Mouse (Mus musculus) gonadal fat pad, adult 2 months (tissue): ENCODE measurements around the gene Cadm1. TPM values are rescaled to one million over a fixed set of nuclear protein-coding genes. Genes with fewer than 3 reads are reported as not detected.
A peak's percentile ranks its signal among the peaks of the same experiment; 100 is the strongest.

Experiments
- DNase-seq: peaks from one replicate; pipeline ENCODE4 v3.0.0-alpha.2; 2012; ENCODE audit warnings: low read depth
- polyA plus RNA-seq: library from polyadenylated mRNA; depleted of rRNA; stranded (reverse); fragments of >200 nt; gene quantifications from 2 replicates; pipeline ENCODE4 v1.2.3, GENCODE M21; 2012; rRNA removed

The Cadm1 gene
- 10.6 and 16.3 TPM in 2 replicates for polyA plus RNA-seq

DNA sequence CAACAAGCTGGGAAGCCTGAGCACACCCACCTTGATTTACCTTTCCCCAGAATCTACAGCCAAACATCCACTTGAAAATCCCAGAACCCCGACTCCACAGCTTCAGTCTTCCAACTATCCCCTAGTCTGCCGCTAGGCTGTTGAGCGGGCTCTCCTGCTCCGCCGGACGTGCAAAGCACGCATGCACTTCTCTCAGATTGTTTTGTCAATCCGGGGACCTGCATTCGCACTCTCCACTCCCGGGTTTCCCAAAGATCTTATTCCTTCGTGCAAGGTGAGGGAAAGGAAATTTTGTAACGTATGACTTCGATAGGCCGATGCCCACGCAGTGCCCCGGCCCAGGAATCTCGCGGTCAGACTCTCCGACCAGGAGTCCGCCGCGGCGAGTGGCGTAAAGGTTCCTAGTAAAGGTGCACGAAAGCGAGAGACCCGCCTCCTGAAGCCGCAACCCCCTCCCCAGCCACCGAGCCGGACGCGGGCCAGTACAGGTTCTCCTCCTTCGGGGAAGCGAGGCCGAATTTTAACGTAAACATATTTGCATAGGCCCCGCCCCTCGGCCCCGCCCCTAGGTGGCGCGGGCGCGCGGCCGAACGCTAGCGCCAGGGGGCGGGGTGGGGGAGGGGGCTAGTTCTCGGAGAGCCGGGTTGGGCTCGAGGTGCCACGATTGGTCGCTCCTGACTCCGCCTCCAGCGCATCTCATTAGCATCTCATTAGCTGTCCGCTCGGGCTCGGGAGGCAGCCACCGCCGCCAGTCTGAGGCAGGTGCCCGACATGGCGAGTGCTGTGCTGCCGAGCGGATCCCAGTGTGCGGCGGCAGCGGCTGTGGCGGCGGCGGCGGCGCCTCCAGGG is at the start of gene Cadm1:
TSS of gene Cadm1 (plus strand) at position 572 of the 849 bp plus-strand sequence.
- no peak for DNase-seq

DNA sequence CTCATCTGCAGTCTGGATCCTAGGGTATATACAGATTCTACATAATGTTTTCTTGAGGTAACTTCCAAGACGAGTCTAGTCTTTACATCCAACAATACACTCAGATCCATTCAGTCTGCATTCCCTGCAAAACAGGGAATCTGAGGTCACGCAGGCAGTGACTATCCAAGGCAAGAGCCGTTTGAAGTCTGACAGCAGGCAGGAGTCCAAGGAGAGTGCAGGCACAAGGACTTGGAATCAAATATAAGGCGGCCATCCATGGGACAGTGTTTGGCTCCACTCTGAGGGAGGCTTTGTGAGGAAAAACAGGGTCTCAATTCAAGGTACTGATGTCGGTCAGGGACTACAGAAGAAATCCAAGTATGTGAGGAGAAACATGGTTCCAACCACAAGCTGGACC is 45.5 kb upstream of the Cadm1 start:
- DNase-seq: no peak

DNA sequence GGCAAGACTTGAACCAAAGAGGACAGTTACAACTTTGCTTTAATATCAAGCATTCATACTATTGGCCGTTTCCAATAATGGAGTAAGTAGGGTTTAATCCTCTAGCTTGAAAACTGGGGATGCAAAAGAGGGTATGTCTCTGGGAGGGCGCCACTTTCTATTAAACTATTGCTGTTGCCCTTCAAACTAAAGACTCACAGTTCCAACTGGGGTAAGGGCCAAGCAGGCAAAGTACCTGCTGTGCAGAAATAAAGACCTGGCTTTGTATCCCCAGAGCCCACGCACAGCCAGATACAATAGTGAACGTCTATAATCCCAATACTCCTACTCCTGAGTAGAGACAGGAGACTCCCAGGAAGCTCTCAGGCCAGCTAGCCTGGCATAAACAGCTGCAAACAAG is 44.8 kb upstream of the Cadm1 start:
- peak; percentile 54 for DNase-seq

DNA sequence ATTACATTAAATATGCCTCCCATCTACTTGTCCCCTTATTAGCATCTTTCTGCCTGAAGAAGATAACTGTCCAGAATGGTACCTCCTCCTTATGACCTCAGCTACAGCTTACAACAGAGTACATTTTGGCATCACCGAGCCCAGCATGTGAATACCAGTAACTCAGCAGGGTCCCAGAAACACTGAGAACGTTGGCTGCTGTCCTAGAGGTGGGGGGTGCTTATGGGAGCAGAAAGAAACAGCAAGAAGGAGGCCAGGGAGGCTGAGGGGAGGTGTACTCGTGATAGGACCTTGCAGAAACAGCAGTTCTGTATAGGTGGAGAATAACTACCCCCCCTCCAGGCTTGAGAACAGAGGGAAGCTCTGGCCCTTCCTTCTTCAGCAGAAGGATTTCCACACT is 30.2 kb upstream of the Cadm1 start:
- DNase-seq: no peak

DNA sequence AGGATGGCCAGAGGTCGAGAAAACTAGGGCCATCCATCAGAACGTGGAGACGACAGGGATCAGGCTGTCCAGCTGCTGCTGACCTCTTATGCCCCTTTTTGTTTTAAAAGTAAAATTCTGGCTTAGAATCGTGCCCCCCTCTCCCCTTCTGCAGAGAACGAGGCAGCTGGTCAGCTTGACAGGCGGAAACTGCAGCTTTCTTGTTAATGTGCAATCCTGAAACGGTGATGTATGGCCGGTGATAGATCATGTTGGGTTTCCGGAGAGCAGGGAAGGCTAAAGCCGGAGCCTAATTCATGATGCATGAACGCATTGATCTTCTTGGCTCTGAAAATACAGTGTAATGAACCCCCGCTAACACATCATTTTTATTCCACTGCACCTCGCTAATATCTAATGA is 24.0 kb upstream of the Cadm1 start:
- DNase-seq: no peak

DNA sequence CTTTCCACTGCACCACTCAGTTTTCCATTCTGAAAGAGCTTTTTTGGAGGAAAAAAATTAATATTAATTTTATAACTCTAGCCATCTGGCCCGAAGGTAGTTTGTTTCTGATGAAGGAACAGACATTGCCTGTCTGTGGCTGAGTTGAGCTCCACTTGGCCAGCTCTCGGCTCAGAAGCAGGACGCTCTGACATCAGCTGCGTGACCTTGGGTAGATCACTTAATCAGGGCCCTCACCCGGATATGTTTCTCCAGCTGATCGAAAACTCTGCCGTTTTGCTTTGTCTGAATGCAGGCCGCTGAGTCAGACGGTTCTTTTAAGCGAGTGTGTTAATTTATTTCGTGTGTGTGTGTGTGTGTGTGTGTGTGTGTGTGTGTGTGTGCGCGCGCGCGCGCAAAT is 23.1 kb upstream of the Cadm1 start:
- no peak for DNase-seq

DNA sequence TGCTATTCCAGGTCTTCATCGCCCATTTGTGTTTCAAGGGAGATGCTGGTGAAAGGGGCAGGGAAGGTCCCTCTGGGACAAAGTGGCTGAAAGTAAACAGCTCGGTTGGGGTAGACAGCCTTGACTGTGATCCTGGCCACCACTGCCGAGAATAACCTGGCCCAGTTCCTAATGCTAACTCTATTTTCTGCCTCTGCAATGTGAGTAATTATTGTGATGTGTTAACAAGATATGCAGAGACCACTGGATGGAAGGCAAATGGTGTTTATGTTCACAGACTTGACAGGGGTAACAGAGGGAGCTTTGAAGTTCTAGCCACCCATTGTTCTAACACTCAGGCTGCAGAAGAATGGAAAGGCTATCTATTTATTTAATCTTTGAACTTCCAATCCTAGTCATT is 21.9 kb upstream of the Cadm1 start:
- DNase-seq: no peak

DNA sequence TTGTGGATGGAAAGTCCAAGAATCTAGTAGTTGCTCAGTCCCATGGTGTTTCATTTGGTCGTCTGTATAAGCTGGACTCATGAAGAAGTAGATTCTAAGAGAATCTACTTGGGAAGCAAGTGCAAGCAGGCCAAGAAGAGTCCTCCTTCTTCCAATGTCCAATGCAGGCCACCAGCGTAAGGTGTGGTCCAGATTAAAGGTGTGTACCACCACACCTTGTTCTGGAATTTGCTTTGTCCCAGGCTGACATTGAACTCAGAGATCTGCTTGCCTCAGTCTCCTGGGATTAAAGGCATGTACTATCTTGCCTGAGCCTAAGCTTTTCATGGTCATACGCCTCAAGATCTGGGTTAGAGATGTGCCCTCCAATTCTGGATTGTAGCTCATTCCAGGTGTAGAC is 17.5 kb upstream of the Cadm1 start:
- DNase-seq: no peak

DNA sequence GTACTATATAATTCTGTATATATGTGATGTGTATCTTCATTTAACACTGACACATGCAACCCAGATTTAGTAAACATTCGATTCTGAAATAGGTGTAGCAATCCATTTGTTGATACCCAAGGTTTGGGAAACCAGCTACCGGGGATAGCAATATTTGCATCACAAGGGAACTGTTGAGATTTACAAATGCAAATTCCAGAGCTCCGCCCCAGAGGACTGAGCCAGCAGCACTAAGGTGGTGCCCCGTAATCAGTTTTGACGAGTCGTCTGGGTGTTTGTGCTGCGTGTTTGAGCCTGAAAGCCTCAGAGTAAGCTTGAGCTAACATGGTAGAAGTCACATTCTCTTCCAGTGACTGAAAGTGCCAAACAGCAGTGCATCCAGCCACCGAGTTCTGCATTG is 15.7 kb upstream of the Cadm1 start:
- no peak for DNase-seq

DNA sequence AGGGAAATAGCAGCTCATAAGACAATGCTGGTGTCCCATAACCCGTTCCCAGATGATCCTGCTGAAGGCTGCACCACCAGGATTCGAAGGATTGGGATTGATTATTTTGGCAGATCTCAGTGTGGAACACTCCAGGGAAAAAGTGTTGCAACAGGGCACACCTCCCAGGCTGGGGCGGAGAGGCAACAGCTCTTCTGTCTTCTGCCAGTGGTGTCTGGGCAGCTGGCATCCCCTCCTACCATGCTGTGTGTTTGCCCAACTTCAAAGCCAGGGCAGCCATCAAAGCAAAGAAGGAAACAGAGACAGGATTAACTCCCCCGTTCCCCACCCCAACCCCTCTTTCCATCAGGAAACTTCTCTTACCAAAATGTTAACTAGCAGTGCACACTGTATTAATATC is 13.7 kb upstream of the Cadm1 start:
- DNase-seq: peak; percentile 86

DNA sequence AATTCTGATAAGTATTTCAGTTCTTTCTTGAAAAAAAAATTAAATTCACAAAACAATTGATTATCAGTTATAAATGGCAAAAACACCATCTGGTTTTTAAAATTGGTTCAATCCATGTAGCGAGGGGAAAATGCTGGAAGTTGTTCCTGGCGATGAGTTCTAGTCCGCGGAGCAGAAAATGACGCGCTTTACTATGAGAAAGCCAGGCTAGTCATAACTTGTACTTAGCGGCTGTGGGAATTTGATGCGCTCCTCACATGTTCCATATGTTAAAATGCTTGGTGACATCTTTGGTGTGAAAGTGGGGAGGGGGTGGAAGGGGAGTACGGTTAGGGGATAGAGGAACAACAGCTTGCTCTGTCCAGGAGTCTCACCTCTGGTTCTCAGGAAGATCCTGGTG is 2.7 kb upstream of the Cadm1 start:
- no peak for DNase-seq

DNA sequence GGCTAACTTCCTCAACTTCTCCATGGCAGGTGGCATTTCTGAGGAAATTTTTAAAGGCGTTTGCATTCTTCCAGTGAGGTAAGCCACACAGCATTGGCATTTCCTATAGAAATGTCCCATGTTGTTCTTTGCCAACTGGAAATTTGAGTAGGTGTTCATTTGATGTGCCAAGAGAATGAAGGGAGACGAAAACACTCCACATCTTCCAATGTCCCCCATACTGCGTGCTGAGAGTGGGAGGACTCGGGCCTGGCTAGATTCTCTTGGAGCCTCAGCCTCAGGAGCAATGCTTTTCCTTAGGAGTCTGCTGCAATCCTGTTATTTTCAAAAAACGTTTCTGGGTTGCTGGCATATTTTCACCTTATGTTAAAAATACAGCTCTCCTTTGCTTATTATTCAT is 2.2 kb upstream of the Cadm1 start:
- DNase-seq: no peak

DNA sequence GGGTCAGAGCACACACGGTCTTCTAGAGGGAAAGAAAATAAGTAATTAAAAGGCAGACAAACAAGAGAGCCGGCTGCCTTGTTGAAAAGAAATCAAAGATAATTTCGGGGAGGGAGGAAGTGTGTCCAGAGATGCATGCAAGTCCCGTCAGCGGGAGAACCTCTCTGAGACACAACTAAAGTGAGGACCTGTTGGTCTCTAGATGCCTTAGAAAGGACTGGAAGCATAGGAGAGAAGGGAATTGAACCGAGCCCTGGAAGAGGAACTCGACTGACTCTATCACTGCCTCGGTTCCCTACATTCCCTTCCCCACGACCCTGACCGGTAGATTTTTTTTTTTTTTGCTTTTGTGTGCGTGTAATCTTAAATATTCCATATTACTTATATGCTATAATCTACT is 791 bp upstream of the Cadm1 start:
- no peak for DNase-seq

DNA sequence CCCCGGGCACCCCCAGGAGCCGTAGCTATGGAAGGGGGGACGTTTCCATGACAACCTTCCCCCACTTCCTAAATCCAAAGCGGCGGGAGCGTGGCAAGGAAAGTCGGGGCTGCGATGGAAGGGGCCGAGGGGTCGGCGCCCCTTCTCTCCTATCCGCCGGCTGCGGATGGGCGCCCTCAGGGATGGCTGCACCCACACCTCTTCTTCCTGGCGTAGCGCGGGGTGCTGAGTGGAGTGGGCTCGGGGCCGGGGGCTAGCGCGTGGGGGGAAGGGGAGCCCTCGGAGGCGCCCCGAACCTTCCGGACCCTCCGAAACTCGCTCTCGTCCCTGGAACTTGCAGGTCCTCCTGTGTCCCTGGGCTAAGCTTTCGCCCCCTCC is 560 bp downstream of the Cadm1 start:
- no peak for DNase-seq

DNA sequence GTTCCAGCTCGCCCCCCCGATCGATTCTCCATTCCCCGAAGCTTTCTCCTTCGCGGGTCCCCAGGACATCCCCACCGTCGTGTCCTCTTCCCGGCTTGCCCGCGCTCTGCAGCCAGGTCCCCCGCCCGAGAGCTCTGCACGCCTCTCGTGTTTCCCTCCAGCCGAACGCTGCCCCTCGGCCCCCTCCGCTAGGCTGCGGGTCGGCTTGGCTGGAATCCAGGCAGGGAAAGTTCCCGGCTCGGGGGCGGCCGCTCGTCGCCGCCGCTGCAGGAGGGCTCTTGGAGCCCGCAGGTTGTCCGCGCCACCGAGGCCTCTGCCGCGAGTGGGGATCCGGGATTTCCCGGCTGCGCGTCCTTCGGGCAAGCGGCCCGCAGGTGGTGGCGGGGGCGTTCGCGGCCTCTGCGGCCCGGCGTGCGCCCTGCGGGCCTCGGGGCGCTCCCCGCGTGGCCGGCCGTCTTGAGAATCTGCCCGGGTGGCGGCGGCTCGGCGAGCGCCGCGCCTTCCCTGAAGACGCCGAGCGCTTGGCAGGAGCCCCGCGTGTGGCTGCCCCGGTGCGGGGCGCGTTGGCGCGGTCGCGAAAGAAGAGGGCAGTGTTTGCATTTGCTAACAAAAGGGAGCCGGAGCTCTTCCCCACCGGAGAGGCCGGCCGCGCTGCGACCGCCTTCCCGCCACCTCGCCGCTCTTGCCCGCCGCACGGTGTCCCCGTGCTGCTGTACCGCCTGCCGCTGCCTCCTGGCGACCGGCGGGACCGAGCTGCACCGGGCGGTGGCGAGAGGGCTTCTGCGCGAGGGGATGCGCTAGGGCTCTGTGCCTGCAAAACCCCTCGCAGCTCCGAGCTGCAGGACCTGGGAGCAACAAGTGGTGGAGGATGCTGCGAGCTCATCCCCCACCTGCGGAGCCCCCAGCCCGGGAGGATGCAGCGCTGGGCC is 1.2 kb downstream of the Cadm1 start:
- no peak for DNase-seq

DNA sequence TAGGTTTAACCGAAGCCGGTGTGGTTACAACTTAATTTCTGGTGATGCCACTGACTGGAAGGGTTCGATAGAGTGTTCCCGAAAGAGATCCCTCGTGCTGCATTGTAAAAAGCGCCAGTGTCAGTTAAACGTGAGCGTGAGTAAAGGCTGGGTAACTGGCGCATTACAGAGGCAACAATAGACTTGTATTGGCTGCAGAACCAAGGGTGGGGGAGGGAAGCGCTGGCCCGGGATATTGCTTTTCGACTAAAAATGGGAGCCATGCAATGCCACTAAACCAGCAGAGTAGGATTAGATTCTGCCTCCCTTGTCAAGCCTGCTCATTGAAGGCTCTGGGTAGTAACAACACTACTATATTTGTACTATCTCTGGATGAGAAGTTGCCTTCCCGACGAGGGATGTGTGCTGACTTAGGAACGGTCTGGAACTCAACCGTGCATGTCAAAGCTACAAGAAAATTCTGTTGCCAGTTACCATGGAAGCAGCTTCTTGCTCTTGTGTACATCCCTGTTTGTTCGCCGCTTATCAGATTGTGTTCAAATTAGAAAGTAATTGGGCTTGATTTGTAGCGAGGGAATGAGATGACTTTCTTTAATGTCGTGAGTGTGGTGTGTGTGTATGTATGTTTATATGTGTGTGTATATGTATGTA is 2.4 kb downstream of the Cadm1 start:
- no peak for DNase-seq

DNA sequence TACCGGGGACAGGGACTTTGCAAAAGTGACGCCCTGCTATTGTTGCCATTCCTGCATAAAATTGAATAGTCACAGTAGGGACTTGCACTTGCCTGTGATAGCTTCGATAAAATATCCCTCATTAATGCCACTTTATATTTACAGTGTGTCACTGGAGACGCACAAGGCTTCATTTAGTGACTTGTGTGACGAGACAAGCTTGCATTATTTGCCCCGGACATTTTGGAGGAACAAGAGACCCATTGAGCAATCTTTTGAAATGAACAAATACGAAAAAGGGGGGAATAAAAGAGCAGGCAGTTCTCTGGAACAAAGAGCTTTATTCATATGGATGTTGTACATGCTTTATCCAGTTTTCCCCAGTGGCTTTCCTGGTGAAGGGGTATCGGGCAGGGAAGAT is 3.5 kb downstream of the Cadm1 start:
- DNase-seq: no peak

DNA sequence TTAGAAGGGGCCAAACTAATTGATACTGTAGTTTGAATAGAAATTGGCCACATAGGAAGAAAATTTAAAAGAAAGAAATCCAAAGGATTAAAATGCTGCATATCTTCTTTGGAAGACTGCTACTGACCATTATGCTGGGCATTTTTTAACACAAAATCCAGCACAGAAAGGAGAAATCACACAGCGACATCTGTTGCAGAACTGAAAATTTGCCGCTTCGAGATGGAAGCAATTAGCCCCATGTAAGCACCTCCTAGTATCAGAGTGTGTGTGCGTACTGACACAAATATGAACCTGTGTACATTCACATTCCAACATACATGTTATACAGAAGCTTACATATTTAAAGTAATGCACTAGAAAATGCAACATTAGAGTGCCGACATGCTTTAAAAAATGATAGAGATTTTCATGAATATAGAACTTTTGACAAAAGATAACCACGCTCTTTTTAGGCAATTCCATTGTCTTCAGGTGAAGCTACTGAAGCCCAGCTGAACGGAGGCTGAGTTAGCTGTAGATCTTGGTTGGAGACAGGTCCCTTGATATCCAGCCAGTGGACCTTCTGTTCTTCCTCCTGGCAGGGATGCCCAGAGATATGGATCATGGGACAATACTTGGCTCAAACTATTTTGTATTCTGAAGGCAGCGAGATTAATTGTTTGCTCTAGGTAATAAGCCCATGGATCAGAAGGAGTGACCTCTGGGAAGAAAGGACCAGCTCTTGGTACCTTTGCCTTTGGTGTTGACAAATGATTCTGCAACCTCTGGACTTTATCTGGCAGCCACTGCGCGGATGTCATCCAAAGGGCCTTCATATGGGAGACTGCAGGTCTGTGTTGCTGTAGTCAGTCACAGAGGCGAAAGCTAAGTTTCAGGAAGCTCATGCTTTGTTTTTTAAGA is 4.9 kb downstream of the Cadm1 start:
- DNase-seq: no peak

DNA sequence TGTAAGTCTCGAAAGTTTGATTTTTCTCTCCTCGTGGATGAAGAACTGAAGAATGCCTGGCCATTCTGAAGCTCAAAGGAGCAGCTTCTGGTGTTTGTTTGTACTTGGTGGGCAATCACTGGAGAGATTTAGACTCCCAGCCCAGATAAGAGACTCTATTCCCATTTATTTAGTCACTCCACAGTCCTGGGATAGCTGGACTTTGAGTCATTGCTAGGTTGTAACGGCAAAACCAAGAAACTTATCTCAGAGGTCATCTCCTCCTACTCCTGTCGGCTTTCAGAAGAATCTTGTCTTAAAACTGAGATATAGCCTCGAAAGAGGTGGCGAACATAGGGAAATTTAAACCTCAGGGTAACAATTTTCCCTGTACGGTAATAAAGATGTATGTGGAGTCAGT is 15.3 kb downstream of the Cadm1 start:
- DNase-seq: no peak

DNA sequence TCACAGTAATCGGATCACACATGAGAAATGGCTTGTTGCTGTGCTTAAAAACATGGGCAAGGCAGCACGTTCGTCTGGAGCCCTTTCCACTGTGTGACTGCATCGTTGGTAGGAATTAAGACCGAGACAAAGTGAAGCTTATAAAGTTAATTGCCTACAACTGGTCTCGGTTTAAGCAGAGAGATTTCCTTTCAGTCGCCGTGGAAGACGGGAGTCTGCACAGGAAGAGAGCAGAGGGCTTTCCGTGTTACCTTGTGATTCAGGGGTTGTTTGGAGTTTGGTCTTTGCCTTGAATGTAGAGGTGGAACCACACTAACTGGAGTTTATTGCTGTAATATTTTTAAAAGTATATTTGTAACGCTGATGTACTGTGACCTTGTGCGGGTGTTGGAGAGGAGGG is 15.7 kb downstream of the Cadm1 start:
- no peak for DNase-seq

DNA sequence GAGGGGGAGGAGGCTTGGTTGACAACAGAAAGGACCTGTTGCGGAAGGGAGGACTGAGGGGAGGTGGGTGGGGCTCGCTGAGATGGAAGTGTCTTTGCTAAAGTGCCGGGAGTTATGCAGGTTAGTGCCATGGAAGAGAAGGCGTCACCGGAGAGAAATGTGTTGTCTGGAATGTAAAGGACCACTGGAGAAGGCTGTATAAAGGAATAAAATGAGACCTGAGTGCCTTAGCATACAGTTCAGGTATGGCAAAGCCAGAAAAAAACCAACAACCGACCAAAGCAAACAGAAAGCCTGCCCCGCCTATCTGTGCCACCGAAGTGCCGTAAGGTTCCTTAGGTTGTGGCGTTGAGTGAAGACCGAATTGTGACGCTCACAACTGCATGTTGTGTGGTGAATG is 18.4 kb downstream of the Cadm1 start:
- DNase-seq: no peak
